Mouse (Mus musculus) lung, postnatal 0 days (tissue): ENCODE measurements around the gene Lifr.

Experiments
- CTCF ChIP-seq: IDR thresholded peaks from 2 replicates; pipeline ENCODE4 v1.5.1; 2016; ENCODE audit warnings: antibody characterized with exemption, mild to moderate bottlenecking
- EP300 ChIP-seq: IDR thresholded peaks from 2 replicates; pipeline ENCODE4 v1.6.1; 2016; ENCODE audit warnings: antibody characterized with exemption, mild to moderate bottlenecking, control low read depth

DNA sequence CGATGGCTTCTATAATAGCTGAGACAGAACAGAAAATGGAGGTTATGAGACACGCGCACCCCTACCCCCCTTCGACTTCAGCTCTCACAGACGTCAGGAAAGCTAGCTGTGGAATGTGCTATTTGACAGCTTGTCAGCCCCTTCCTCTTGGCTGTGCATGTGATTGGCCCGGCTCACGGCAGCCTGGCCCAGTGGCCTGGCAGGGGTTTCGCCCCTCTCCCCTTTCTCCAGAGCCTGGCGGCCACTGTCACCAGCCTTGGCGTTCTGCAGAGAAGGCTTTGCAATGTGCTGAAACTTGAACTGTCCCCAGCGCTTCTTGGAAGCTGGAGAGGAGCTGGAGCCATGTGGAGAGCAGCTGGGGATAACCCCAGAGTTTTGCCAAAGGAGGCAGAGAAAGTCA lies 132.4 kb downstream of the Lifr start:
- no peak for TF ChIP-seq CTCF
- TF ChIP-seq EP300: no peak
